In the genomic region with DNA sequence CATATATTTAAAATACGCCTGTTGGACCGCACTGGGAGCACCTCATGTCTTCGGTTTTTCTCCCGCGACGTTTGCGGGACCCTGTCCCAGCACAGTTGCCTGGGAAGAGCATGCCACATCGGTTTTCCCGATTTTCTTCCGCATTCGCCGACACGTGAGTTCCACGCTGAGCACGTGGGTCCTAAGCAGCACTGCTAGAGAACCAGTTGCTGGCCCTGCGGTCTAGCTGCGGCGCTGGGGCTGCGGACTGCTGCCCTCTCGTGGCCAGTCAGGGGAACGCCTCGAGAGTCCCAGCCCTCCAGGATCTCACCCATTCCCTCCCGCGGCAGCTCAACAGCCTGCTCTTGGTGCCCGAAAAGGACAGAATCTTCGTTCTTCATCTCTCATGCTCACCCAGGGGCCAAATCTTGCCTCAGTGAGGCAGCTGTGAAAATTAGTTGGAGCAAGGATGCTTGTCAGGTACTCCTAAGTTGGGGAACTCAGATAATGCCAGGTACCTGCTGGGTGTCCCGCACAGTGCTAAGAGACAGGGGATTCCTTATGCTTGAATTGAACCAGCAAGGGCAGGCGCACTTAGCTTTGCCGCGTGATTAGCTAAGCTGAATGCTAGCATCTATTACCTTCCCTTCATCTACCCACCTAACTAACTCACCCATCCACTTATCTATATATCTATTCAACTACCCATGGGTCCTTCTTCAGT, we compare ENCODE assay signal across 8 mouse cellular contexts. TPM values are rescaled to one million over a fixed set of nuclear protein-coding genes. Genes with fewer than 3 reads are reported as not detected.
A peak's percentile ranks its signal among the peaks of the same experiment; 100 is the strongest.
DNase-seq lines count a peak whose midpoint lies in the region; ATAC-seq and TF ChIP-seq lines count a peak whose summit lies in the region.

No protein-coding gene starts in this region.

- H3K9ac ChIP-seq in CH12.LX (ENCODE audit: insufficient read depth, low read depth), result peak overlapping the region; percentile 29; the same call in 1 of the 2 replicates
- 0 out of 2 replicates have a peak overlapping the region, but pooled peaks have one; percentile 27 for H3K9ac ChIP-seq in forebrain, embryonic 11.5 days (ENCODE audit: low read length)
- peak overlapping the region; percentile 31; the same call in 1 of the 2 replicates for H3K9ac ChIP-seq in heart, postnatal 0 days (replicated peaks; ENCODE audit: low read depth, low read length)
- H3K9ac ChIP-seq in neural tube, embryonic 15.5 days (replicated peaks), result no peak overlapping the region; the same call in none of the 2 replicates

- peak overlapping the region; percentile 67 for H3K4me2 ChIP-seq in CH12.LX (ENCODE audit: insufficient read depth, low read depth, poor library complexity, severe bottlenecking)
- H3K4me2 ChIP-seq in forebrain, embryonic 11.5 days (ENCODE audit: low read depth, low read length, severe bottlenecking), result peak overlapping the region; percentile 49; the same call in 1 of the 2 replicates
- peak overlapping the region; percentile 76 for H3K4me2 ChIP-seq in heart, postnatal 0 days (ENCODE audit: low read depth, low read length)
- peak overlapping the region; percentile 84 for H3K4me2 ChIP-seq in neural tube, embryonic 15.5 days

- dilution Hi-C loops in CH12.LX (cut with MboI; ENCODE audit: extremely low pct_ligation_motif_present, extremely low pct_unique_long_range_greater_than_20kb, low sequenced_read_pairs), result no loop called here

- no peak overlapping the region for H3K27ac ChIP-seq in CH12.LX (ENCODE audit: insufficient read depth, low read depth)
- H3K27ac ChIP-seq in forebrain, embryonic 11.5 days (ENCODE audit: low read depth, low read length), result no peak overlapping the region
- H3K27ac ChIP-seq in heart, postnatal 0 days (ENCODE audit: low read depth), result peak overlapping the region; percentile 91
- no peak overlapping the region for H3K27ac ChIP-seq in neural tube, embryonic 15.5 days (replicated peaks)

- peaks cover 9% of the 10 kb centered on the region; the same call in 1 of the 2 replicates for H3K79me2 ChIP-seq in CH12.LX (replicated peaks; ENCODE audit: control insufficient read depth, extremely low read depth, insufficient read depth, poor library complexity, severe bottlenecking)

- H3K9me3 ChIP-seq in CH12.LX (replicated peaks; ENCODE audit: low read length), result peaks cover 3% of the 10 kb centered on the region
- H3K9me3 ChIP-seq in forebrain, embryonic 11.5 days (ENCODE audit: control insufficient read depth, low read length), result no peaks in the 10 kb centered on the region
- H3K9me3 ChIP-seq in heart, postnatal 0 days (replicated peaks; ENCODE audit: control insufficient read depth, low read length), result no peaks in the 10 kb centered on the region
- no peaks in the 10 kb centered on the region for H3K9me3 ChIP-seq in neural tube, embryonic 15.5 days (replicated peaks)

- in situ Hi-C loops in CH12.LX (cut with MboI; ENCODE audit: low pct_ligation_motif_present, low pct_unique_long_range_greater_than_20kb, low sequenced_read_pairs), result loop anchor here (5.0 to 10.0 kb wide), 3 partner anchors 104 to 411 kb away; a partner anchor contains a TSS

- H3K27me3 ChIP-seq in CH12.LX (replicated peaks), result no peaks in the 10 kb centered on the region
- no peaks in the 10 kb centered on the region; the same call in 1 of the 2 replicates for H3K27me3 ChIP-seq in forebrain, embryonic 11.5 days (ENCODE audit: control insufficient read depth, insufficient read depth, low read length)
- H3K27me3 ChIP-seq in heart, postnatal 0 days (ENCODE audit: control insufficient read depth, insufficient read depth, low read length), result no peaks in the 10 kb centered on the region
- peaks cover 13% of the 10 kb centered on the region for H3K27me3 ChIP-seq in neural tube, embryonic 15.5 days (replicated peaks)

- 9% methylated on average over 30 of the region's 30 CpGs for WGBS in forebrain, embryonic 11.5 days
- WGBS in heart, postnatal 0 days, result 5% methylated on average over 30 of the region's 30 CpGs
- WGBS in neural tube, embryonic 15.5 days, result 10% methylated on average over 30 of the region's 30 CpGs

- peak overlapping the region; percentile 71 to 80 (median 72) for H3K4me3 ChIP-seq in CH12.LX (replicated peaks in 1 of 3; ENCODE audit: low read depth in 2 of 3, low read length in 2 of 3, poor library complexity in 1 of 3)
- peak overlapping the region; percentile 19; the same call in 1 of the 2 replicates for H3K4me3 ChIP-seq in forebrain, embryonic 11.5 days (ENCODE audit: low read depth, low read length)
- H3K4me3 ChIP-seq in heart, postnatal 0 days (ENCODE audit: low read depth, low read length), result peak overlapping the region; percentile 51
- peak overlapping the region; percentile 47 for H3K4me3 ChIP-seq in neural tube, embryonic 15.5 days (replicated peaks)

- peak; percentile 79 for DNase-seq in CH12.LX (ENCODE audit: extremely low read depth)
- peak; percentile 68 for DNase-seq in c-Kit-positive CD71-negative TER-119-negative erythroid progenitor cells, embryonic 14.5 days (ENCODE audit: low read depth)
- peak; percentile 93 for DNase-seq in forebrain, embryonic 11.5 days (ENCODE audit: low spot score)
- DNase-seq in heart, postnatal 0 days (ENCODE audit: low spot score), result peak; percentile 92
- peak; percentile 89 to 92 for DNase-seq in kidney, postnatal 4 days
- peak; percentile 83 to 87 for DNase-seq in lung, adult 18-20 months
- DNase-seq in testis, postnatal 14 days (ENCODE audit: low spot score), result peak; percentile 84

- no peak for TF ChIP-seq EP300 in CH12.LX (IDR thresholded peaks at IDR 0.05; ENCODE audit: low read length)
- no peak; the same call in 1 of the 2 replicates for TF ChIP-seq EP300 in heart, postnatal 0 days (IDR thresholded peaks at IDR 0.05; ENCODE audit: low read depth)

- peak; percentile 55 for TF ChIP-seq POLR2A in CH12.LX (IDR thresholded peaks at IDR 0.05; ENCODE audit: low read depth, low read length)

- peak; percentile 72 for ATAC-seq in forebrain, embryonic 11.5 days (replicated peaks; ENCODE audit: low FRiP score)
- ATAC-seq in heart, postnatal 0 days (ENCODE audit: insufficient read depth, low read depth), result peak; percentile 76
- ATAC-seq in neural tube, embryonic 15.5 days (ENCODE audit: low FRiP score), result peak; percentile 90

- TF ChIP-seq CTCF in CH12.LX (conservative IDR thresholded peaks at IDR 0.05 in 1 of 2, IDR thresholded peaks at IDR 0.05 in 1 of 2; ENCODE audit: low read depth in 2 of 2, low read length in 2 of 2), result peak; percentile 72 to 97
- peak; percentile 99 for TF ChIP-seq CTCF in heart, postnatal 0 days (IDR thresholded peaks at IDR 0.05; ENCODE audit: low read depth)

- H3K36me3 ChIP-seq in CH12.LX (replicated peaks in 1 of 2; ENCODE audit: control insufficient read depth in 1 of 2, insufficient read depth in 1 of 2, low read length in 1 of 2), result peaks cover 2 to 26% of the 10 kb centered on the region in 2 experiments
- no peaks in the 10 kb centered on the region for H3K36me3 ChIP-seq in forebrain, embryonic 11.5 days (ENCODE audit: control insufficient read depth, insufficient read depth, low read length)
- H3K36me3 ChIP-seq in heart, postnatal 0 days (replicated peaks; ENCODE audit: control insufficient read depth, insufficient read depth, low read length), result no peaks in the 10 kb centered on the region
- no peaks in the 10 kb centered on the region for H3K36me3 ChIP-seq in neural tube, embryonic 15.5 days

- peaks cover 3 to 48% of the 10 kb centered on the region in 2 experiments; a peak in 3 of 4 replicates for H3K4me1 ChIP-seq in CH12.LX (ENCODE audit: control insufficient read depth in 1 of 2, insufficient read depth in 2 of 2)
- peaks cover 4% of the 10 kb centered on the region for H3K4me1 ChIP-seq in forebrain, embryonic 11.5 days (replicated peaks; ENCODE audit: control insufficient read depth, insufficient read depth, low read length)
- H3K4me1 ChIP-seq in heart, postnatal 0 days (ENCODE audit: control insufficient read depth, insufficient read depth), result peaks cover 44% of the 10 kb centered on the region
- H3K4me1 ChIP-seq in neural tube, embryonic 15.5 days, result peaks cover 23% of the 10 kb centered on the region

- peak; percentile 93 for TF ChIP-seq RAD21 in CH12.LX (IDR thresholded peaks at IDR 0.05; ENCODE audit: low read depth, low read length)

RNA-seq across cellular contexts. Expression of a gene that starts 30.7 kb away (rescaled TPM):
- total RNA-seq in CH12.LX (2012; rRNA removed) (19.1 and 22.2 TPM in 2 replicates), CH12.LX (2014; rRNA removed) (11.4 and 12.1 TPM in 2 replicates)
- 26.9 and 32.0 TPM in 2 replicates for polyA plus RNA-seq in CH12.LX (2012; ENCODE audit: insufficient read length, low read depth)
- 11.1 and 11.3 TPM in 2 replicates for polyA plus RNA-seq in forebrain, embryonic 11.5 days (2014; fragmentation: Nextera tagmentation; extraction: Ambion mirVana)
- 4.5 and 4.8 TPM in 2 replicates for total RNA-seq in heart, postnatal 0 days (2014; rRNA removed; ENCODE audit: low replicate concordance)
- polyA plus RNA-seq in heart, postnatal 0 days (2015; fragmentation: Nextera tagmentation; extraction: Ambion mirVana), result 0.93 and 1.5 TPM in 2 replicates
- 2.3 and 3.5 TPM in 2 replicates for polyA plus RNA-seq in neural tube, embryonic 15.5 days (2015; fragmentation: Nextera tagmentation; extraction: Ambion mirVana)

RNA-seq across cellular contexts. Expression of a gene that starts 41.4 kb away (rescaled TPM):
- not detected in 2 replicates for total RNA-seq in CH12.LX (2012; rRNA removed)
- total RNA-seq in CH12.LX (2014; rRNA removed), result not detected in 2 replicates
- not detected in 2 replicates for polyA plus RNA-seq in CH12.LX (2012; ENCODE audit: insufficient read length, low read depth)
- polyA plus RNA-seq in forebrain, embryonic 11.5 days (2014; fragmentation: Nextera tagmentation; extraction: Ambion mirVana), result not detected in 2 replicates
- 284 and 346 TPM in 2 replicates for total RNA-seq in heart, postnatal 0 days (2014; rRNA removed; ENCODE audit: low replicate concordance)
- 139 and 155 TPM in 2 replicates for polyA plus RNA-seq in heart, postnatal 0 days (2015; fragmentation: Nextera tagmentation; extraction: Ambion mirVana)
- polyA plus RNA-seq in neural tube, embryonic 15.5 days (2015; fragmentation: Nextera tagmentation; extraction: Ambion mirVana), result 0.13 TPM in 1 of 2 replicates, not detected in the other

RNA-seq across cellular contexts. Expression of a gene that starts 46.7 kb away (rescaled TPM):
- total RNA-seq in CH12.LX (2012; rRNA removed) (3.3 and 4.1 TPM in 2 replicates), CH12.LX (2014; rRNA removed) (1.5 and 1.7 TPM in 2 replicates)
- polyA plus RNA-seq in CH12.LX (2012; ENCODE audit: insufficient read length, low read depth), result 3.5 and 4.2 TPM in 2 replicates
- 4.5 and 4.9 TPM in 2 replicates for polyA plus RNA-seq in forebrain, embryonic 11.5 days (2014; fragmentation: Nextera tagmentation; extraction: Ambion mirVana)
- 13.7 and 16.3 TPM in 2 replicates for total RNA-seq in heart, postnatal 0 days (2014; rRNA removed; ENCODE audit: low replicate concordance)
- polyA plus RNA-seq in heart, postnatal 0 days (2015; fragmentation: Nextera tagmentation; extraction: Ambion mirVana), result 6.3 and 7.2 TPM in 2 replicates
- 27.5 and 30.5 TPM in 2 replicates for polyA plus RNA-seq in neural tube, embryonic 15.5 days (2015; fragmentation: Nextera tagmentation; extraction: Ambion mirVana)

RNA-seq across cellular contexts. Expression of a gene that starts 53.2 kb away (rescaled TPM):
- total RNA-seq in CH12.LX (2012; rRNA removed), result 34.6 and 42.4 TPM in 2 replicates
- 26.8 and 30.5 TPM in 2 replicates for total RNA-seq in CH12.LX (2014; rRNA removed)
- 83.0 and 121 TPM in 2 replicates for polyA plus RNA-seq in CH12.LX (2012; ENCODE audit: insufficient read length, low read depth)
- polyA plus RNA-seq in forebrain, embryonic 11.5 days (2014; fragmentation: Nextera tagmentation; extraction: Ambion mirVana), result 141 and 154 TPM in 2 replicates
- total RNA-seq in heart, postnatal 0 days (2014; rRNA removed; ENCODE audit: low replicate concordance), result 80.2 and 107 TPM in 2 replicates
- 180 and 193 TPM in 2 replicates for polyA plus RNA-seq in heart, postnatal 0 days (2015; fragmentation: Nextera tagmentation; extraction: Ambion mirVana)
- polyA plus RNA-seq in neural tube, embryonic 15.5 days (2015; fragmentation: Nextera tagmentation; extraction: Ambion mirVana), result 141 and 152 TPM in 2 replicates

RNA-seq across cellular contexts. Expression of a gene that starts 54.9 kb away (rescaled TPM):
- total RNA-seq in CH12.LX (2012; rRNA removed), result 1.3 and 1.7 TPM in 2 replicates
- total RNA-seq in CH12.LX (2014; rRNA removed), result 0.34 TPM in 1 of 2 replicates, not detected in the other
- polyA plus RNA-seq in CH12.LX (2012; ENCODE audit: insufficient read length, low read depth), result 2.4 and 3.1 TPM in 2 replicates
- 3.2 and 4.2 TPM in 2 replicates for polyA plus RNA-seq in forebrain, embryonic 11.5 days (2014; fragmentation: Nextera tagmentation; extraction: Ambion mirVana)
- 4.3 and 6.6 TPM in 2 replicates for total RNA-seq in heart, postnatal 0 days (2014; rRNA removed; ENCODE audit: low replicate concordance)
- 0.41 and 0.45 TPM in 2 replicates for polyA plus RNA-seq in heart, postnatal 0 days (2015; fragmentation: Nextera tagmentation; extraction: Ambion mirVana)
- polyA plus RNA-seq in neural tube, embryonic 15.5 days (2015; fragmentation: Nextera tagmentation; extraction: Ambion mirVana), result 3.7 and 3.8 TPM in 2 replicates

Comparison
In these comparisons a context has a peak if more than half of its experiments do, and no peak if none do; other contexts are left out.
1. H3K4me3 ChIP-seq: peak in every context shown above with its lines; median percentile 72 in CH12.LX; 51 in heart, postnatal 0 days; 47 in neural tube, embryonic 15.5 days; 19 in forebrain, embryonic 11.5 days.
2. RNA of a gene that starts 41.4 kb away (polyA plus RNA-seq): 139 to 155 TPM in heart, postnatal 0 days; 0.13 TPM in neural tube, embryonic 15.5 days, not detected in CH12.LX and not detected in forebrain, embryonic 11.5 days; every median in the first group is over 100 times any median in the second.
3. Peak in every context shown above with its lines, with median percentiles within 50 percentile points of each other: DNase-seq, H3K4me2 ChIP-seq and ATAC-seq.